Mouse (Mus musculus): ENCODE measurements around the gene Rps17. TPM values are rescaled to one million over a fixed set of nuclear protein-coding genes. Genes with fewer than 3 reads are reported as not detected.

Rps17 gene
- polyA plus RNA-seq, 1 experiment from 2014 or later = 703 TPM

GRCm38 (mm10) chr7:81326859-81327258 is 18.2 kb downstream of the Rps17 start:
- no peak for ATAC-seq
- H3K36me3 ChIP-seq (ENCODE audit: control insufficient read depth, insufficient read depth) = peaks cover 2% of the 10 kb centered on the region; the same call in 1 of the 2 replicates
- 75% methylated on average over 6 of the region's 6 CpGs for WGBS

GRCm38 (mm10) chr7:81326043-81326442 is 19.0 kb downstream of the Rps17 start:
- H3K9me3 ChIP-seq (ENCODE audit: control insufficient read depth) = no peaks in the 10 kb centered on the region
- 77% methylated on average over 12 of the region's 12 CpGs for WGBS
- no peaks in the 10 kb centered on the region for H3K4me1 ChIP-seq (replicated peaks; ENCODE audit: control insufficient read depth, insufficient read depth, low read length)
- ATAC-seq = no peak
- no peak overlapping the region for H3K4me2 ChIP-seq (replicated peaks; ENCODE audit: low read depth)
- TF ChIP-seq CTCF (IDR thresholded peaks at IDR 0.05; ENCODE audit: low read depth) = no peak
- H3K4me3 ChIP-seq (ENCODE audit: low read depth, low read length) = no peak overlapping the region
- H3K27me3 ChIP-seq (replicated peaks; ENCODE audit: control insufficient read depth, insufficient read depth, low read length) = no peaks in the 10 kb centered on the region
- no peaks in the 10 kb centered on the region; the same call in 1 of the 2 replicates for H3K36me3 ChIP-seq (ENCODE audit: control insufficient read depth, insufficient read depth)
- no peak overlapping the region for H3K9ac ChIP-seq (ENCODE audit: low read depth, low read length)
- no peak overlapping the region for H3K27ac ChIP-seq (ENCODE audit: low read depth, low read length)

More at GRCm38 (mm10) chr7:81326859-81327258, 18.2 kb downstream of the Rps17 start:
- Histone ChIP-seq H3K9me3 (ENCODE audit: control insufficient read depth) (no peaks in the 10 kb centered on the region), H3K4me3 (ENCODE audit: low read depth, low read length) (no peak overlapping the region), H3K27me3 (replicated peaks; ENCODE audit: control insufficient read depth, insufficient read depth, low read length) (no peaks in the 10 kb centered on the region), H3K4me2 (replicated peaks; ENCODE audit: low read depth) (no peak overlapping the region), H3K27ac (ENCODE audit: low read depth, low read length) (no peak overlapping the region), H3K9ac (ENCODE audit: low read depth, low read length) (no peak overlapping the region), H3K4me1 (replicated peaks; ENCODE audit: control insufficient read depth, insufficient read depth, low read length) (no peaks in the 10 kb centered on the region)
- TF ChIP-seq CTCF (IDR thresholded peaks at IDR 0.05; ENCODE audit: low read depth) = no peak

- 63% methylated on average over 5 of the region's 5 CpGs for WGBS
- peaks cover 4% of the 10 kb centered on the region; the same call in 1 of the 2 replicates for H3K36me3 ChIP-seq (ENCODE audit: control insufficient read depth, insufficient read depth)
- no peaks in the 10 kb centered on the region for H3K4me1 ChIP-seq (replicated peaks; ENCODE audit: control insufficient read depth, insufficient read depth, low read length)
- no peaks in the 10 kb centered on the region for H3K27me3 ChIP-seq (replicated peaks; ENCODE audit: control insufficient read depth, insufficient read depth, low read length)
- no peaks in the 10 kb centered on the region for H3K9me3 ChIP-seq (ENCODE audit: control insufficient read depth)
- ATAC-seq = no peak
- H3K4me3 ChIP-seq (ENCODE audit: low read depth, low read length) = no peak overlapping the region
- H3K9ac ChIP-seq (ENCODE audit: low read depth, low read length) = no peak overlapping the region
- peak; percentile 52 for TF ChIP-seq CTCF (IDR thresholded peaks at IDR 0.05; ENCODE audit: low read depth)
- no peak overlapping the region for H3K4me2 ChIP-seq (replicated peaks; ENCODE audit: low read depth)
- H3K27ac ChIP-seq (ENCODE audit: low read depth, low read length) = no peak overlapping the region
Observed at GRCm38 (mm10) chr7:81321776-81322175, 23.3 kb downstream of the Rps17 start.

GRCm38 (mm10) chr7:81319749-81320148 is 25.3 kb downstream of the Rps17 start:
- Histone ChIP-seq H3K4me1 (replicated peaks; ENCODE audit: control insufficient read depth, insufficient read depth, low read length) (no peaks in the 10 kb centered on the region), H3K9me3 (ENCODE audit: control insufficient read depth) (no peaks in the 10 kb centered on the region), H3K27me3 (replicated peaks; ENCODE audit: control insufficient read depth, insufficient read depth, low read length) (no peaks in the 10 kb centered on the region), H3K9ac (ENCODE audit: low read depth, low read length) (no peak overlapping the region), H3K36me3 (ENCODE audit: control insufficient read depth, insufficient read depth) (peaks cover 4% of the 10 kb centered on the region; the same call in 1 of the 2 replicates), H3K4me2 (replicated peaks; ENCODE audit: low read depth) (no peak overlapping the region), H3K4me3 (ENCODE audit: low read depth, low read length) (no peak overlapping the region), H3K27ac (ENCODE audit: low read depth, low read length) (no peak overlapping the region)
- ATAC-seq = no peak
- no peak for TF ChIP-seq CTCF (IDR thresholded peaks at IDR 0.05; ENCODE audit: low read depth)
- WGBS = 76% methylated on average over 6 of the region's 6 CpGs

- no peak overlapping the region for H3K4me3 ChIP-seq (ENCODE audit: low read depth, low read length)
- no peak for ATAC-seq
- no peaks in the 10 kb centered on the region for H3K27me3 ChIP-seq (replicated peaks; ENCODE audit: control insufficient read depth, insufficient read depth, low read length)
- no peak overlapping the region for H3K4me2 ChIP-seq (replicated peaks; ENCODE audit: low read depth)
- no peak overlapping the region for H3K9ac ChIP-seq (ENCODE audit: low read depth, low read length)
- no peak for TF ChIP-seq CTCF (IDR thresholded peaks at IDR 0.05; ENCODE audit: low read depth)
- 63% methylated on average over 8 of the region's 8 CpGs for WGBS
- H3K27ac ChIP-seq (ENCODE audit: low read depth, low read length) = no peak overlapping the region
- no peaks in the 10 kb centered on the region for H3K9me3 ChIP-seq (ENCODE audit: control insufficient read depth)
- no peaks in the 10 kb centered on the region for H3K4me1 ChIP-seq (replicated peaks; ENCODE audit: control insufficient read depth, insufficient read depth, low read length)
- 0 out of 2 replicates have a peak, but pooled peaks cover 4% of the 10 kb centered on the region for H3K36me3 ChIP-seq (ENCODE audit: control insufficient read depth, insufficient read depth)
Observed at GRCm38 (mm10) chr7:81315583-81315982, 29.5 kb downstream of the Rps17 start.

GRCm38 (mm10) chr7:81311581-81311980 is 33.5 kb downstream of the Rps17 start:
- H3K9me3 ChIP-seq (ENCODE audit: control insufficient read depth) = no peaks in the 10 kb centered on the region
- H3K27ac ChIP-seq (ENCODE audit: low read depth, low read length) = no peak overlapping the region
- H3K27me3 ChIP-seq (replicated peaks; ENCODE audit: control insufficient read depth, insufficient read depth, low read length) = no peaks in the 10 kb centered on the region
- no peaks in the 10 kb centered on the region for H3K36me3 ChIP-seq (ENCODE audit: control insufficient read depth, insufficient read depth)
- no peak overlapping the region for H3K9ac ChIP-seq (ENCODE audit: low read depth, low read length)
- no peaks in the 10 kb centered on the region for H3K4me1 ChIP-seq (replicated peaks; ENCODE audit: control insufficient read depth, insufficient read depth, low read length)
- no peak overlapping the region for H3K4me2 ChIP-seq (replicated peaks; ENCODE audit: low read depth)
- no peak for ATAC-seq
- TF ChIP-seq CTCF (IDR thresholded peaks at IDR 0.05; ENCODE audit: low read depth) = no peak
- no peak overlapping the region for H3K4me3 ChIP-seq (ENCODE audit: low read depth, low read length)

GRCm38 (mm10) chr7:81311130-81311529 is 33.9 kb downstream of the Rps17 start:
- no peak for ATAC-seq
- Histone ChIP-seq H3K4me2 (replicated peaks; ENCODE audit: low read depth) (no peak overlapping the region), H3K9ac (ENCODE audit: low read depth, low read length) (no peak overlapping the region), H3K9me3 (ENCODE audit: control insufficient read depth) (no peaks in the 10 kb centered on the region), H3K27me3 (replicated peaks; ENCODE audit: control insufficient read depth, insufficient read depth, low read length) (no peaks in the 10 kb centered on the region), H3K4me3 (ENCODE audit: low read depth, low read length) (no peak overlapping the region), H3K4me1 (replicated peaks; ENCODE audit: control insufficient read depth, insufficient read depth, low read length) (no peaks in the 10 kb centered on the region), H3K27ac (ENCODE audit: low read depth, low read length) (no peak overlapping the region), H3K36me3 (ENCODE audit: control insufficient read depth, insufficient read depth) (no peaks in the 10 kb centered on the region)
- WGBS = 90% methylated on average over 1 of the region's 1 CpGs
- no peak for TF ChIP-seq CTCF (IDR thresholded peaks at IDR 0.05; ENCODE audit: low read depth)

Data from intestine, postnatal 0 days (tissue).